Mouse (Mus musculus) lung, adult 2 months (tissue): ENCODE measurements around the gene Cd3g.

Experiments used
- CTCF ChIP-seq: fragments of 200-500 bp; IDR thresholded peaks from 2 replicates; pipeline ENCODE4 v1.5.1; 2011; ENCODE audit warnings: mild to moderate bottlenecking, low read length, control low read depth; ENCODE audit not compliant: insufficient read depth
- POLR2A ChIP-seq: fragments of 200-500 bp; IDR thresholded peaks from 2 replicates; pipeline ENCODE4 v1.6.1; 2011; ENCODE audit warnings: low read depth, mild to moderate bottlenecking, control low read depth, low read length, borderline replicate concordance; ENCODE audit errors: extremely low read depth

DNA sequence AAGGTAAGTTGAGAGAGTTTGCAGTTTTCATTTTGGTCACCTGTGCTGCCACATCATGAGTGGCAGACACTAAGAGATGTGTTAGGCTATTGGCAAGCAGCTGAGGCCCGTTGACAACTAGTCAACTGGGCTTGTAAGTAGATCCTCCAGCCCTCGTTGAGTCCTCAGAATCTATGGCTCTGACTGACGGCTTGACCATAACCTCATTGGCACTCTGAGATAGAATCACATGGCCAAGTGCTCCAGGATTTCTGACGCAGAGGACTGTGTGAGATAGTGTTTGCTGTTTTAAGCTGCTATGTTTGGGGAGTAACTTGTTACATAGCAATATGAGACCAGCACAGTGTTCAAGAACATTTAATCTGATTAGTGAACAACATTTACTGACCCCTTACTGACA lies 38.5 kb downstream of the Cd3g start:
- no peak for TF ChIP-seq POLR2A
- TF ChIP-seq CTCF = no peak
